Mouse (Mus musculus) layer of hippocampus, adult 2 months (tissue): Measurements from ENCODE around the gene Pdk3. TPM values are rescaled to one million over a fixed set of nuclear protein-coding genes. Genes with fewer than 3 reads are reported as not detected.

ENCODE experiments used
- DNase-seq, 2 experiments: peaks; one replicate each; pipeline ENCODE4 v3.0.0; 2022; ENCODE audit warnings: low spot score in 2 of 2
- H3K27ac ChIP-seq: fragments of 200-600 bp; 2 replicates; pipeline ENCODE4 v1.8.1; 2022
- H3K4me3 ChIP-seq: fragments of 200-600 bp; 2 replicates; pipeline ENCODE4 v1.8.1; 2022; ENCODE audit warnings: mild to moderate bottlenecking
- CTCF ChIP-seq: fragments of 200-600 bp; conservative IDR thresholded peaks from 2 replicates; pipeline ENCODE4 v1.8.1; 2022; ENCODE audit warnings: antibody characterized with exemption, mild to moderate bottlenecking, moderate library complexity
- long read RNA-seq, 2 experiments: library from polyadenylated mRNA; stranded (forward); transcript quantifications; one replicate each; pipeline ENCODE4 v2.0.0; 2021; ENCODE audit warnings: borderline mapping rate in 2 of 2
- total RNA-seq, 2 experiments: library from RNA; stranded (reverse); gene quantifications; 2 replicates each; pipeline ENCODE4 v1.2.3; 2021

The Pdk3 gene
- 10 to 100 TPM; 39.0 to 43.9 TPM for total RNA-seq
- long read RNA-seq, experiment 1, transcript Pdk3-201 (12 exons, 2,115 nt), result major isoform, 35 of 40 reads
- long read RNA-seq, experiment 1, partial matches to known transcripts, result 1 of 40 reads
- long read RNA-seq, experiment 1, other reads (novel, unspliced or antisense), result 4 of 40 reads
- long read RNA-seq, experiment 2, transcript Pdk3-201 (12 exons, 2,115 nt), result major isoform, 57 of 64 reads
- long read RNA-seq, experiment 2, partial matches to known transcripts, result 1 of 64 reads
- long read RNA-seq, experiment 2, other reads (novel, unspliced or antisense), result 6 of 64 reads

GRCm38 (mm10) chrX:93831561-93832336, at the start of gene Pdk3:
TSS of gene Pdk3 (minus strand) at chrX:93832201.
- H3K4me3 ChIP-seq, result peak within 1 kb of the TSS; percentile 69
- DNase-seq, result peak; percentile 71 to 82
- TF ChIP-seq CTCF, result no peak
- peak within 1 kb of the TSS; percentile 83 for H3K27ac ChIP-seq

GRCm38 (mm10) chrX:93877634-93878016, 45.6 kb upstream of the Pdk3 start:
- DNase-seq, result no peak
- no peak overlapping the region for H3K27ac ChIP-seq
- no peak for TF ChIP-seq CTCF
- no peak overlapping the region for H3K4me3 ChIP-seq

- H3K27ac ChIP-seq, result no peak overlapping the region
- TF ChIP-seq CTCF, result no peak
- no peak for DNase-seq
- H3K4me3 ChIP-seq, result no peak overlapping the region
Measured at GRCm38 (mm10) chrX:93876981-93877633, 45.1 kb upstream of the Pdk3 start.

- no peak for TF ChIP-seq CTCF
- DNase-seq, result no peak
- H3K4me3 ChIP-seq, result no peak overlapping the region
- no peak overlapping the region for H3K27ac ChIP-seq
Measured at GRCm38 (mm10) chrX:93863393-93863792, 31.4 kb upstream of the Pdk3 start.

- Histone ChIP-seq H3K27ac (no peak overlapping the region), H3K4me3 (no peak overlapping the region)
- TF ChIP-seq CTCF, result no peak
- no peak for DNase-seq
Measured at GRCm38 (mm10) chrX:93862525-93863086, 30.6 kb upstream of the Pdk3 start.

GRCm38 (mm10) chrX:93857756-93858155, 25.8 kb upstream of the Pdk3 start:
- H3K4me3 ChIP-seq, result no peak overlapping the region
- no peak for TF ChIP-seq CTCF
- no peak for DNase-seq
- no peak overlapping the region for H3K27ac ChIP-seq

- Histone ChIP-seq H3K27ac (peak overlapping the region; percentile 83), H3K4me3 (peak overlapping the region; percentile 69)
- no peak for TF ChIP-seq CTCF
- DNase-seq, result no peak
Measured at GRCm38 (mm10) chrX:93832337-93832884, 410 bp upstream of the Pdk3 start.

GRCm38 (mm10) chrX:93825787-93826186, 6.2 kb downstream of the Pdk3 start:
- DNase-seq, result no peak
- H3K27ac ChIP-seq, result no peak overlapping the region
- TF ChIP-seq CTCF, result no peak
- H3K4me3 ChIP-seq, result no peak overlapping the region

- DNase-seq, result no peak
- peak; percentile 64 for TF ChIP-seq CTCF
- no peak overlapping the region for H3K4me3 ChIP-seq
- H3K27ac ChIP-seq, result no peak overlapping the region
Measured at GRCm38 (mm10) chrX:93808040-93808439, 24.0 kb downstream of the Pdk3 start.

GRCm38 (mm10) chrX:93793168-93793567, 38.8 kb downstream of the Pdk3 start:
- peak; percentile 77 for TF ChIP-seq CTCF
- no peak for DNase-seq
- Histone ChIP-seq H3K27ac (no peak overlapping the region), H3K4me3 (no peak overlapping the region)

- Histone ChIP-seq H3K4me3 (no peak overlapping the region), H3K27ac (no peak overlapping the region)
- no peak for DNase-seq
- TF ChIP-seq CTCF, result no peak
Measured at GRCm38 (mm10) chrX:93789562-93789961, 42.4 kb downstream of the Pdk3 start.

GRCm38 (mm10) chrX:93760770-93761169, 71.2 kb downstream of the Pdk3 start:
- no peak for DNase-seq
- TF ChIP-seq CTCF, result no peak
- H3K4me3 ChIP-seq, result no peak overlapping the region
- no peak overlapping the region for H3K27ac ChIP-seq

GRCm38 (mm10) chrX:93756867-93757455, 75.0 kb downstream of the Pdk3 start:
- H3K27ac ChIP-seq, result no peak overlapping the region
- no peak for DNase-seq
- H3K4me3 ChIP-seq, result no peak overlapping the region
- no peak for TF ChIP-seq CTCF
